Mouse (Mus musculus) regulatory T cell (primary cell): Measurements from ENCODE around the gene Nrcam.

Experiments
- in situ Hi-C: fragments of 300-600 bp; cut with MboI, MseI; formaldehyde crosslinking; loops from one replicate; pipeline ENCODE4 v1.15.1; 2025; ENCODE audit warnings: high pct_unique_total_duplicates

The Nrcam gene

DNA sequence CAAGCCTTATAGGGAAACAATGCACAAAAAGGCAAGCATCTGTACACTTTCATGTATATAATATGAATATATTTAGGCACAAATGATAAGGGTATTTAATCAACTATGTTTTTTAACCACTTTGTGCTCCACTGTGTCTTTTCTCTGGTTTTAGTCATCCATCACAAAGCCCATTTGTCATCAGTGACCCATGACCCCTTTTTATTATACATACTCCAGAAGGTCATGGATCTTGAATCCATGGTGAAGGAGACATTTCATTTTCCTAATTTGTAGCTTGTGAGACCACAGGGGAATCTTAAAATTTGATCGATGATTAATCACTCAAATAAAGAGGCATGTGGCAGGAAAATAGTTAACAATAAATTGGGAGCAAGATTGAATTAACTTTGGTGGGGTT is 29.2 kb downstream of the Nrcam start:
- in situ Hi-C loops, result no loop called here

DNA sequence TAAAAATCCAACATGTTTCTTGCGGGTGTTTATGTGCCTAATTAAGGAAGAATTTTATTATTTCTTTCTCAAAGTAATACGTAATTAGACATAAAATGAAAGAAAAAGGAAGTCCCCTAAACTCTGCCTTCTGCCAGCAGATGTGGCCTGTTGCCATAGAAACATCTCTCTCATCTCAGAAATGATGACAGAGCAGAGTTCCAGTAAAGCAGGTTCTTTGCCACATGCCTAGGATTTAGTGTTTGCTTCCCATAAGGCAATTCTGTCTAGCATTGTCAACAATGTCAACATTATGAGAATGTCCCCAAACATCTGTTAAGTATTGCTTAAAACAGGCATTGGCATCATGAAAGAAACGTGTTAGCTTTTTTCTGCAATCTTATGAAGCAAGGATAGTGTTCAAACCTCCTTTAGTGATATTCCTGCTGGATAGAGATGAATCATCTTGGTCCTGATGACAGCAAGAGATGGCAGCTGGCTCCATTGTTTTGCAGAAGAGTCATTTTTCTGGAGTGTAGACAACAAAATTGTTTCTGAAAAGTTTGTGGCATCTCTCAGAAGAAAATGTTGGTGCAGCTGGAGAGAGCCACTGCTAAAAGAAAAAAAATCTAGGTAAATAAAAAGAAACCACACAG is 42.5 kb downstream of the Nrcam start:
- in situ Hi-C loops, result no loop called here

DNA sequence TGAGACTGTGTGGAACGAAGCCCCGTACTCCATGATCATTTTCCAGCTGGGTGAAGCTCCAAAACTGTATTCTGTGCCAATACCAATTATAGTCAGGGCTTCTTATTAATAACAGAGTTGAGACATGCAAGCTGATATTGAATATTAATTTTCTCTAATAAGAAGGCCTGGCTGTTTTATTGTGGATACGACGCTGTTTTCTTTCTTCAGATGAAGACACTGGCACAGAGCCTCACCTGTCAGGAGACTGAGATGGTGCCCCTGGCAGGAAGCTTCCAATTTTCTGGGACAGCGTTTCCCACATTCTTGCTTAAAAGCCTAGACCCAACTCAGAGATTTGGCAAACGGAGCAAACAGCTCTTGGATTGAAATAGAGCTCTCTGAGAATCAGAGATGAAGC is 47.3 kb downstream of the Nrcam start:
- in situ Hi-C loops, result no loop called here

DNA sequence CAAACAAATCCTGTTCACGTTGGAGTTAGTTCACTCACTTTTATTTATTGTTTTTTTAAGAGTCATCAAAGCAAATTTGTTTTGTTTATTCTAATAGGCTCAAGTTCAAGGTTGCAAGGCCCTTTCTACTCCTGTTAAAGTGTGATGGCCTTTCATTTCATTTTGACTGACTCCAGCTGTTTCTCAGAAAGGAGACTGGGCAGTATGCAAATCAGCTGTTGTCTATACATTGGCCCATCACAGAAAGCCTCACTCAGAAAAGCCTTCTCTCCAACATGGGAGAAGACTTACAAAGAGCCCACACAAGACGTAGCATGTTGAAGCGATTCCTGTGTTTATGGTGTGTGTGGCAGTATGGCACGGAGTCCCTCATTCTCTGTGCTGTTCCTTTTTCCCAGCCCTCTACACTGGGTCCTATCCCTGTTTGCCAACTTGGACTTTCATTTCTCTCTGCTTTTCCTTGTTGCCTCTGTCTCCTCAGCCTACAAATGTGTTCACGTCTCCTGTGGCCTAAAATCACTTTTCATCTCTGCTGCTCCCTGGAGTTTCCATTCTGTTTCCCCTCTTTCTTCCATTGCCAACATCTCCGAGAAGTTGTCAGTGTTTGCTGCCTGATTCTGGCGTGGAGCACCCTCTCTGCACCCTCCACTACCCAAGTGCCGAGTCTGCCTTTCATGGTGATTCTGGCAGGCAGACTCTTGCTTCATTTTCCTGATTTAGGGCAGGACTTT is 49.9 kb downstream of the Nrcam start:
- in situ Hi-C loops, result no loop called here

DNA sequence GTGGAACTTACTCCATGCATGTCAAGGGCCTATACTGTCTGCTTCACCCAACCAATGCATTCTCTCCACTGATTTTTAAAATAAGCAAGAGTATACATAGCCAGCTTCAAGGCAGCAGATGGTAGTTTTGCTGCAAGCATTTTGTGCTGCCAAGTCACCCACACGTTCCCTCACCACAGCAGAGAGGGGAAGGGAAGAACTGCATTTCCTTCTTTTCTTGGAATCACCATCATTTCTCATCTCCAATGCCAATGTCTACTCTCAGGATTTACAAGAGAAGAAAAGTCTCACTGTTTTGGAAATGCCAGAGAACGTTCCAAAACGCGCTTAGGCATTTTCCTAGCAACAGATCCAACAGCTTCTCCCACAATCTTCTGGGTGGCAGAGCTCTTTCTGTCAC is 52.1 kb downstream of the Nrcam start:
- in situ Hi-C loops, result no loop called here

DNA sequence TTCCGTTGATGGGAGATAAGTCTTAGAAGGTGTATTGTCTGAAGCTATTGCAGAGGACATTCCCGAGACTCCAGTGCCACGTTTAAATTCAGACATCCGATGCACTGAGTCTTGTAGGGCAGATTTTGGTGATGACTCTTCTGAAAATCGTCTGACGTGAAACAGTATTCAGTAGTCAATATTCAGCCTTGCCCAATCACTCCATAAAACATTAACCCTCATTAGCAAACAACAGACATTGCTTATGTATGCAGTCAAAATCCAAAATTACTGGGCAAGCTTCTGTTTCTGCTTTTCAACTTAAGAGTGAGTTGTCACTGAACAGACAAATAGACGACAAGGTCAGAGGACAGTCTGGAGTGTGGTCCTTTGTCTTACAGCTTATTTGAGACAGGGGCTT is 57.7 kb downstream of the Nrcam start:
- in situ Hi-C loops, result no loop called here

DNA sequence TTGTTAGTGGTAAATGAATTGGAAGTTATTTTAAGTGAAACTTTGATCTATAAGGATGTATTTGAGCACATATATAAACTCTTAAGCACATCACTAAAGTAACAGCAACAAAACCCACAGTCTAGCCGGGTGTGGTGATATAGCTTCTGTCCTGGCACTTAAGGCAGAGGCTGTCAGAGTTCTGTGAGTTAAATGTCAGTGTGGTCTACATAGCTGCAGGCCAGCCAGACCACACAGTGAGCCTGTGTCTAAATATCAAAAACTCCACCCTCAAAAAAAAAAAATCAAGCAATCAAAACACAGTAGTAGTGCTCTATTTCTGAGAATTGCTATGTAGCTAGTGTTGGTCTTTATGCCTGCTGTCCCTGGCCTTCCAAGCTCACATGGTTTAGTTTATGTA is 59.5 kb downstream of the Nrcam start:
- in situ Hi-C loops, result no loop called here

DNA sequence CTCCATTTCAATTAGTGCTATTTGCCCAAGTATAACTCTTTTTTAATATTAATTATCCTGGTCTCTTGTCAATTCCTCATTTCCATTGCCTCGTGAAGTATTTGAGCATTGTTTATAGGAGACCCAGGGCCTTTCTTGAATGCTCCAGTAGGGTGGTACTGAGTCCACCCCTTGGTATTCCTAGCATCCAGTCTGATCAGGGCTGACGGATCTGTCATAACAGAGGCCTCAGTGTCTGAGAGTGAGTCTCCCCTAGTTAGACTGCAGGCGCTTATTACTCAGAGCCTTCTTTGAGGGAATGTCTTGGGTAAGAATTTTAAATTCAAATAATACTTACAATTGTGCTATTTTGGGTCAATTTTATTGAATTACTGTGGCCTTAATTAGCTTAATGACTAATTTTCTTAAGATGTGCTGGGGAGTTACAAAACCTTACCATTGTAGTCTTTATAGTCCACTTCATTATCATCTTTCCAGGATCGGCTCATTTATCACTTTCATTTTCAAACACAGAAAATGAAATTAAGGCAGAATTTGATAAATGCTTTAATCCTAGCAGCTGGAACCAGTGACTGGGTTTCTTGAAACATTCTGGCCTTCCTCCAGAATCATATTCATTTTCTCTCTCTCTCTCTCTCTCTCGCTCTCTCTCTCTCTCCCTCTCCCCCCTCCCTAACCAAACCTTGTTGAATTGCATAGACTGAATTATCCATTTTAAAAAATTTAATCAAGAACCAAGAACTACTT is 61.9 kb downstream of the Nrcam start:
- in situ Hi-C loops, result no loop called here

DNA sequence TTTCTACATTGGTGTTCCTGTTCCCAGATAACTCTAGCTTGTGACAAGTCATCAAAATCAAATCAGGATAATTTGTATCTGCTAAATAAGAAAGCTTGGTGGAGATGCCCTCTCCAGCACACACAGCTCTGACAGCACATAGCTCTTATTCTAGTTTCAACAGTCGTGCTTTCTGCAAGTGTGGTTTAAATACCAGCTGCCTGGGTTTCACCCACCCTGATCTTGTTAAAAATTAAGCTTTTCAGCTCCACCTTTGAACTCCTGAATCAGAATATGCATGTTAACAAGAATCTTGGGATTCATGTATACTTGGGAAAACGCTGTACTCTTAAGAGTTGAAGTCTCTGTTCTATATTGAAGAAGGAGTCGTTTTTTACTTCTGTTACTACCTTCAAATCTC is 66.2 kb downstream of the Nrcam start:
- in situ Hi-C loops, result no loop called here

DNA sequence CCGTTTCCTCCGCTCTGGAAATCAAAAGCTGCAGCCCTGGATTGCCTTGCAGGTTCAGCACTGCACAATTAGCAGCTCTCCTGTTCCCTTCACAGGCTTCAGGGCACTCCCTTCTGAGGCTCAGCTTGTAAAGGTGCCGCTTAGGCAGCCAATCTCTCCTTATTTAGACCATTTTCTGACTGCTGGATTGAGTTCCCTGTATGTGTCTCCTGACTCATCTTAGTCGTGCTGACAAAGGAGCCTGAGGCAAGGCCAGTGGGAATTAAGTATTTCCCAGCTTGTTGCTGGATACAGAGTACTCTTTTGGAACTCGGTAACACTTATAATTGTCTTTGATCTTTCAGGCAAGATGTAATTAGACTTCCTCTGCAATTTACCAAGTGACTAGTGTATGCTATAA is 69.1 kb downstream of the Nrcam start:
- in situ Hi-C loops, result no loop called here

DNA sequence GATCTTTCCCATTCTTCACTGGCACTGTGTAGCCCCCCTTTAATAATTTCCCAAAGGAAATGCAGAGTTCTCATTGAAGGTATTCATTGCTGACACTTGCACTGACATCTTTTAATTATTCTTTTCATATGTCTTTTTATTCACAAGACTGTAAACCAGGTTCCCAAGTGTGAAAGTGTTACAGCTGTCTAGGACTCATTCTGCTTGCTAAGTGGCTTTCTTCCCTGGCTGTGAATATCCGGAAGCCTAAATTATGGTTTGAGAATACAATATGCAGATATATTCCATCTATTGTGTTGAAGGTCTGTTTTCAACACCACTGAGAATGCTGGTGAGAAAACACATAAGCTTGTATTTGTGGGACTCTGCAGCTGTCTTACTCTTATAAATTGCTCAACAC is 73.4 kb downstream of the Nrcam start:
- in situ Hi-C loops, result no loop called here

DNA sequence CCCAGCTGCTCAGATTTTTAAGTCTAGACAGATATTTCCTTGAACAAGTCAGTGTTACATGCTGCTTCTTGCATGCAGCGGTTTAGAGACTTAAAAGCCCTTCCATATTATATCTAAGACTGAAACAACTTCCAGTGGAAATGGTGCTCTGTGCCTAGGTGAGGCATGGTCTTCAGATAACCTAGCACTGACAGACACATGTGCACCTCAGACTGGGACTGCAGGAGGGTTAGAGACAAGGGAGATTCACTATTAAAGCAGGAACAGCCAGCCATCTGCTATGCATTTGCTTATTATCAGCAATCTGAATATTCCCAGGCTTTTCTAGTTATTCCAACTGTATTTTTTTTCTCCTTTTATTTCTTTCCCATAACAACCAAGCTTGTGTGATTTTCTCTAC is 74.6 kb downstream of the Nrcam start:
- in situ Hi-C loops, result no loop called here

DNA sequence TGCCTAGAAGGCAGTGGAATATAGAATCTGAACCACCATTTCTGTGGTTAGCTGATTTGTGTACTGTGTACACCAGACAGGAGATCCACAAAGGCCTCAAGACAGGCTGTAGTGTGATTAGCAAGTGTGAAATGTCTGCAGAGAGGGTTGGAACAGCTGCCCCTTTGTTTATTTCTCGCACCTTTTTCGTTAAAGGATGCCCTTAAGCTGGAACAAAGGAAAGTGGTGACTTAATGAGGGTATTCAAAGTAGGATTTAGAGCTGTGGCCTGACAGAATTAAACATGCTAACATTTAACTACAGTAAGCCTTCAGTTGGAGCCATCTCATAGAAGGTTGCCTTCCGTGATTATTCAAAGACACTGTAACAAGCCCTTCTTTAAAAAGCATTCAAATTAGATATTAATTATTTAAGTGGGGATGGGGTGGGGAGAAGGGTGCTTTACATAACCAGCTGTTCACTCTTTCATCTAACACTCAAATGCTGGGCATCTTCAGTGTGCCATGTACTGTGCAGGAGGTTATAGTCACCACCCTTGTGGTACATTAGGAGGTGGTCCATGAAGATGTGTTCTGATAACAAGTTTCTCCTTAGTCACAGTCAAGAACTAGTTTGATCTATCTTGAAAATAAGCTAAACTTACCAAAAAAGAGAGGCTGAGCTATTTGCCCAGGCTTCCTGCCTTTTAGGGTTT is 75.2 kb downstream of the Nrcam start:
- in situ Hi-C loops, result no loop called here

DNA sequence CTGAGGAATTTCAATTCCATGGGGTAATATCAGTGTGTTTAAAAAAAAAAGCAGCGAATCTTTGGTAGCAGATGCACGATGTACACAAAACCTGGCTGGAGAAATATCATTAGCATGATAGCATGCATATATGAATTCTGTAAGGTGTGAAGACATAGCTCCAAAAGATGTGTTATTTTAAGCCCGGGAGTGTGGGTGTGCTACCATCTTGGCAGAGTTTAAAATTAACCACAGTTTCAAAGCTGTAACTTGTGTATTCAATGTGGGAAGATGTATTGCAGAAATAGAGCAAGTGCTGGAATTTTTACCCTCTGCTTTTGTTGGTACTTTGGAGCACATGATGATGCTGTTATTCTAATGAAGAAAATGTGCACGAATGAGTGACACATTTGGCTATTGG is 81.1 kb downstream of the Nrcam start:
- in situ Hi-C loops, result no loop called here

DNA sequence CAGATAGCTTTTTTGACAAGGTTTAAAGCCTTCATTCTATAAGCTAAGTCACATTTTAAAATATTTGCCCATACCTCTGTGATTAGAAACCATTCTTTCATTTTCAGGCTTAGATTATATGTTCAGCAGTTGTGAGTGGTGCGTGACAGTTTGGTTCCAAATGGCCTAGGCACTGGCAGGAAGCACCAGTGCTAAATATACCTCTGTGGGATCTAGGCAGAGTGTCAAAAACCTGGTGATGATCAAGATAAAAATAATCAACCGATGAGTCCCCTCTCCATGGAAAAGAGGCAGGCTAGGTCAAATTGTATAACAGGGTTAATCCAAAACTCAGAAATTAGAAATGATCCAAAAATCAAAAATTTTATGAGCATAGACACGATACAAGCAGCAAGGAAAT is 82.3 kb downstream of the Nrcam start:
- in situ Hi-C loops, result no loop called here

DNA sequence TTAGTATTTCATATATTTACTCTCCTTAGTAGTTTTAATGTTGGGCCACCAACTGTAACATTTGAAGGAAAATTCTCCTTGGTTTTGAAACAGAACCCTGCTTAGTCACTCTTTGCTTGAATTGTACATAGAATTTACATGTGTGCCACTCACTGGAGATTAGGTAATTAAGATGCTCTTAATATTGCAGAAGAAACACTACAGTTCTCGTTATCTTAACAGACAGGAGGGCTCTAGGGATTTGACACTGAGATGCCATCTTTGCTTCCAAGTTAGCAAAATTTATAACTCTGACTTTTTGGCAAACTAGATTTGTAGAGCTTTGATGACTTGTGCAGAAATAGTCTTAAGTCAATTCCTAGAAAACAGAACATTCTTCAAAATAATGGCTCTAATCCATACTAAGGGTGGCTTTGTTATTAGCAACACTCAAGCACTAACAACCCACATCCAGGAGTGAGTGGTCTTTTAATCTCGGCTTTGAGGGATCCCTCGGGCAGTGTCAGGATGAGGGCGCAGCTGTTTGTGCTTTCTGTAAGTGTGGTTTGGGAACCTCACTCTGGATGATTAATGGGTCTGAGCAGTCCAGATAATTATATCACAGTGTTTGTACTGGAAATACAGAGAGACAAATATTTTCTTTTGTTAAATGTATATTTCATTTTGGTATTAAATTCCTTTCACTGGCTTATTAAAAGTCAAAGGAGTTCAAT is 93.6 kb downstream of the Nrcam start:
- in situ Hi-C loops, result no loop called here

DNA sequence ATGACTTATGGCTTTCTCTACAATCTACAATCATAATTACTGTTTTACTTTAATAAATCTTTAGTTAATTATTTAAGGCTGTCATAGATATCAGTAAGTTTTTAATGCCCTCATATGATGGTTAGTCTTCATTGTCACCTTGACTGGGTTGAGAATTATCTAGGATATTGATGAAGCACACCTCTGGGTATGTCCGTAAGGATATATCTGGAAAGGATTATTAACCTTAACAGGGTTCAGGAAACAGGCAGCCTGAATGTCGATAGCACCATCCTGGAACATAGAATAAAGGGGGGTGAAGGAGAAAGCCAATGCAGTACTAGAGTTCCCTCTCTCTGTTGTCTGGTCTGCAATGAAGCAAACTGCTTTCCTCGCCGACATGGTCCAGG is 94.2 kb downstream of the Nrcam start:
- in situ Hi-C loops, result no loop called here

DNA sequence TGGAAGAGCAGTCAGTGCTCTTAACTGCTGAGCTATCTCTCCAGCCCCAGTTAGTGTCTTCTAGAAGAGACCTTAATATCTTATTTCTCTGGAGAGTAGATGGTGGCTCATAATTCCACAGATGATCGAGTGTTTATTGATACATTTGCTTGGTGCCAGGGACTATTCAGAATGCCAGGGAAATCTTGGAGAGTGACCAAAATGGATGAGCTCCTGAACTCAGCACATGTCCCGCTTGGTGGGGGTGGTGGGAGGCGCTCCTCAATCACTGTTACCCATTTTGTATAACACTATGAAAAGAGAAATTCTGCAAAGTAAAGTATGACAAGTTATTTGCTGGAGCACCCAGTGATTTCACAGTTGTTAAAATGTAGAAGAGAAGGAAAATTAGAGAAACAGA is 95.3 kb downstream of the Nrcam start:
- in situ Hi-C loops, result no loop called here

DNA sequence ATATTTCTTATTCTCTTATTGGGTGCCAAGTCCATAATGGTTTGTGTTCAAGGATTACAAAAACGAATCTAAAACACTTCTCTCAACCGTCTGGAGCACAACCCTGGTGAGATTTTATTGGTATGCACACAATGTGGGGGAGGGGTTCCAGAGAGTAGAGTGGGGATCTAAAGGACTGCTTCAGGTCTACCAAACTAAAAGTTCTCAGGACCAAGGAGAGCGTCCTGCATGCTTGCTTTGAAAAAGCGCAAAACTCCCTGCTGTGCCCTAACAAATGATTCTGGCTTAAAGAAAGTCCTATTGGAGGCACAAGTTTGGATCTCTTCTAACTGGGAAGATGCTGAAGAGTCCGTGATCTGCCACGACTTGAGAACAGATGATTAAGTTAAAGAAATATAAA is 96.4 kb downstream of the Nrcam start:
- in situ Hi-C loops, result no loop called here

DNA sequence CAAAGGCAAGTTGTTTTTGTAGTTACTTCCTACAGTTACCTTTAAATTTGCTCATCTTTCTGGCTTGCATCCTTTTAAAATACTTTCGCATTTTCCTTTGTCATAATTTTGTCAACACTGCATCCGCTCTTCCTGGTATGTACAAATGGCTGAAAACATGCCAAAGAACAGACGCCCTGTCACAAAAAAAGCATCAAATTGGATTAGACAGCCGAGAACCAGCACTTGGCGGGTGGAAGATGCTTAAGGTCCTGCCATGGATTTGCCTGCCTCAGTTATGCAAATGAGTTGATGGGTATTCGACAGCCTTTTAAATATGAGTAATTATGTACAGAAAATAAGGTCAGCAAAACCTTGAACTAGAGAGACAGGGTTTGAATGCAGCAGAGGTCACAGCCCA is 101.7 kb downstream of the Nrcam start:
- in situ Hi-C loops, result no loop called here

DNA sequence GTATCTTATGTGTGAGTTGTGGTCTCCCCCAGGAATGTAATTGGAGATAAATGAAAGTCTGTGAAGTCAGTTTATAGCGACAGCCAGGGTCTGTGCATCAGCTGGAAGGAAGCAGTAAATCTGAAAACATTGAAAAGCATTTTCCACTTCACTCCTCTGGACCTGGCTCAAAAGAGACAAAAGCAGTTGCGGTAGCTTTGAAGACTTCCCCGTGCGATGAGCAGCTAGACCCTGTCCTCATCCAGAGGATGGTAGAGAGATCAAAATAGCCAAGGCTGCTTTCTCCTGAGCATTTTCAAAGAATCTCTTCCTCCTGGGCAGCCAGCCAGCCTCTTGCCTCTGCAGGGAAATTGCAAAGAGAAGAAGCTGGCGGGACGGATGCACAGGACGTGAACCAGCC is 102.3 kb downstream of the Nrcam start:
- in situ Hi-C loops, result no loop called here

DNA sequence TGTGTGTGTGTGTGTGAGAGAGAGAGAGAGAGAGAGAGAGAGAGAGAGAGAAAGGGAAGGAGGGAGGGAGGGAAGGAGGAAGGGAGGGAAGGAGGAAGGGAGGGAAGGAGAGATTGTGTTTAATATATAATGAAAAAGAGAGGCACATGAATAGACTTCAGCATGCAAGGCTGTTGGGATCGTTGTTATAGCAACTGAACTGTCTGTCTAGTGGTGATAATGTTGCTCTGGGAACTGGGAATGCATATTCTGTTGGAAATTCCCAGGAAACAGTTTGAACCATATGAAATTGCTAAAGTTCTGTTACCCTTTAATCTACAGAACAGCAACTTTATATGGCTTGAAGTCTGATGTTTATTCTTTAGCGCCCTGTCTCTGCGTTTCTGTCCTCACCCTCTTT is 104.0 kb downstream of the Nrcam start:
- in situ Hi-C loops, result no loop called here
